Mouse (Mus musculus): ENCODE results near the gene Taf3.

DNA sequence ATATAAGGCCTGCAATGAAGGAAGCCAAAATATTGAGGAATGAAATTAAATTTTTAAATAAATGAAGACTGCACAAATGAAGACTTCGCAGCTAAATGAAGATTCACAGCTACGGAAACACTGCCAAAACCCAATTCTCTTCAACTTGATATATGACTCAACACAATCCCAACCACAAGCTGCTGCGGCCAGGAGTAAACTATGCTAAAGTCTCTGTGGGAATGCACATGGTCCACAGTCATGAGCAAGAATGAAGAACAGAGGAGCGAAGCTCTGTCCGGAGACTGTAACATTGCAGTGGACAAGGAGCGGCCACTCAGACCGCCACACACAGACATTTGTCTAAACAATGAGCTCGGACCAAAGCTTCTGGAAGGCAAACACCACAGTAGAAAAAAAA is 28.3 kb upstream of the Taf3 start:
- TF ChIP-seq CTCF (conservative IDR thresholded peaks at IDR 0.05 in 1 of 2, IDR thresholded peaks at IDR 0.05 in 1 of 2; ENCODE audit: low read depth in 2 of 2, low read length in 2 of 2), result no peak
- TF ChIP-seq POLR2AphosphoS2 (IDR thresholded peaks at IDR 0.05; ENCODE audit: low read depth, low read length), result no peak
- no peak for TF ChIP-seq USF2 (conservative IDR thresholded peaks at IDR 0.05; ENCODE audit: low read depth, low read length)
